Mouse (Mus musculus) hematopoietic stem cell, adult 5-6 weeks (primary cell): ENCODE measurements around the gene Dock8. TPM values are rescaled to one million over a fixed set of nuclear protein-coding genes. Genes with fewer than 3 reads are reported as not detected.

Source experiments
- ATAC-seq, 2 experiments: fragments of 125-278 bp in 1 of 2; replicated peaks in 1 of 2; 2 replicates each; pipeline ENCODE4 v1.8.0; 2016 to 2017; ENCODE audit warnings: inconsistent platforms in 2 of 2, mild to moderate bottlenecking in 2 of 2, moderate number of reproducible peaks in 2 of 2, low read depth in 1 of 2, moderate TSS enrichment in 1 of 2; ENCODE audit not compliant: low FRiP score in 2 of 2, poor library complexity in 2 of 2, severe bottlenecking in 2 of 2, insufficient read depth in 1 of 2, low TSS enrichment in 1 of 2
- total RNA-seq: library from RNA; stranded (forward); fragments of 172-1452, 232-1000 nt; gene quantifications from 2 replicates; pipeline ENCODE4 v1.2.3, GENCODE M21; 2017

Gene Dock8
- total RNA-seq, 1 experiment from 2014 or later = 50.4 TPM

- ATAC-seq = no peak
These were observed 5.8 kb upstream of the Dock8 start for GRCm38 (mm10) chr19:24993526-24993925.

GRCm38 (mm10) chr19:24994900-24995299 is 4.4 kb upstream of the Dock8 start:
- 0 out of 4 replicates have a peak, but pooled peaks of 1 of the 2 experiments have one; percentile 16 for ATAC-seq

- ATAC-seq = peak; percentile 47 to 52; a peak in 3 of 4 replicates
These were observed 2.3 kb upstream of the Dock8 start for GRCm38 (mm10) chr19:24996815-24997704.

GRCm38 (mm10) chr19:24998561-24998960 is 773 bp upstream of the Dock8 start:
- ATAC-seq = peak; percentile 46 to 54; a peak in 3 of 4 replicates

DNA sequence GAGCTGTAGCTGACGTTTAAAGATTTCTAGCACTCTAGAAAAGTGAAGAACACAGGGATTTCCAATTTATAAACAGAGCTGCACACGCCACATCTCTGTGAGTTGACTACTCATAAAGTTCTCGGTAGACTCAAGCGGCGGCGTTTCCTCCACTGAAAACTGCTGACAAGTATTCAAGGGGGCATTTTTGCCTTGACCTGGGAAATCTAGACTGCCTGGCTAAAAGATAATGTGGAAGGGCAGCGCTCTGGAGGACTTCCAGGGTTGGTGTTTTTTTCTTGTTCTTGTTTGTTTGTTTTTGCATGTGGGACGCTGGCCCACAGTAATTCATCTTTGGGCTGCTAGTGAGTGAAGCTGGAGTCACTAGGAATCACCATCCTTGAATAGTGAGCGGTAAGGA is 819 bp downstream of the Dock8 start:
- ATAC-seq = no peak

DNA sequence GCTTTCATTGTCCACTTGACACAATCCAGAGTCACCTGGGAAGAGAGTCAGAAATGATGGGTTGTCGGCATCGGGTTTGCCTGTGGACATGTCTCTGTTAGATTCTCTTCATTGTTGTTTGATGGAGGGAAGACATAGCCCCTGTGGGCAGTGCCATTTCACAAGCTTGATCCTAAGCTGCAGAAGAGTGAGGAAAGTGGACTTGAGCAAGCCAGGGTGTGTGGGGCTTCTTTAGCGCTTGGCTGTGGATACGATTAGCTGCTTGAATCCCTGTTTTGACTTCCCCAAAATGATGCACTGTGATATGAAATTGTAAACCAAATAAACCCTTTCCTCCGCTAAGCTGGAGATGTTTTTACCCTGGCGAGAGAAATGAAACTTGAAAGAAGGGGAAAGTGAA is 2.7 kb downstream of the Dock8 start:
- no peak for ATAC-seq

DNA sequence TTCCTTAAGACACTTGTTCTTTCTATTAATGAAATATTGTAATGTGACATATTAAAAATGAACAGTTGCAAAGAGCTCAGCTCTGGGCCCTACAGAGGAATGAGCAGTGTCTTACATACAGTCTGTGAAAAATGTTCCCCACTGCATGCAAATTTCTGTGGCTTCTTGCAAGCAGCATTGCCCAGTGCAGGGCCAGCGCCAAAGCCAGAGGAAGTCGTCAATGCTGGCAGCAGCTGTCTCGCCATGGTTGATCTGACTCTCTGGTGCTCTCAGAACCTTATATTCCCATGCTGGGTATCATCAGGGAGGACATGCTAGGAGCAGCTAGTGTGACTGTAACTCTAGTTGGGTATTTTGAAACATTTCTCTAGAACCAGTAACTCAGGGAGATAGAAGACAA is 3.5 kb downstream of the Dock8 start:
- ATAC-seq = peak in 1 of 2 experiments; percentile 26; a peak in 1 of 4 replicates

DNA sequence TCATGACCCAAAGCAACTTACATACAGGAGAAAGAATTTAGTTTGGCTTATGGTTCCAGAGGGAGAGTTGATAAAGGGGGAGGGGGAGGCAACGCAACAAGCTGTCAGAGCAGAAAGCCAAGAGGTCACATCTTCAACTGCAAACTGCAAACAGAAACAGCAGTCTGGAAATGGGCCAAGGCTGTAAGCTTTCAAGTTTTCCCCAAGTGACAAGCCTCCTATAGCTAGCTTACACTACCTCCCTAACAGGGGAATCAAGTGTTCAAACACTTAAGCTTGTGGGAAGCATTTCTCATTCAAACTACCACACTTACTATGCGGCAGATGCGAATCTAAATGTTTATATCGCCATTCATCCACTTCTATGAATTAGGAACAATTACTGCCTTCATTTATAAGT is 4.5 kb downstream of the Dock8 start:
- no peak for ATAC-seq

DNA sequence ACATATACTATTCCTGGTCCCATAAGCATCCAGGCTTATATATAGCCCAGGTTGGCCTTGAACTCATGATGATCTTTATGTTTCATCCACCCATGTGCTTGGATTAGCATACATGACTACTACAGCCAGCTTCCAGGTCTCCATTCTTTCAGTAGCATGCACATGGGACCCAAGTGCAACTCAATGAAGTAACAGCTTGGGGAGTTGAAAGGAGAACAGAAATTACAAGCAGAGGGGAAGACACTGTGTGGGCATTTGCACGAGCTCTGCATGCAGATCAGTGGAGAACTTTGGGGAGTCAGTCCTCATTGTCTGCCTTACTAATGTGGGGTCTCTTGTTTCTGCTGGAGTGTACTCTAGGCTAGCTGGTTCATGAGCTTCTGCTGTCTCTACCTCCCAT is 7.4 kb downstream of the Dock8 start:
- no peak for ATAC-seq

DNA sequence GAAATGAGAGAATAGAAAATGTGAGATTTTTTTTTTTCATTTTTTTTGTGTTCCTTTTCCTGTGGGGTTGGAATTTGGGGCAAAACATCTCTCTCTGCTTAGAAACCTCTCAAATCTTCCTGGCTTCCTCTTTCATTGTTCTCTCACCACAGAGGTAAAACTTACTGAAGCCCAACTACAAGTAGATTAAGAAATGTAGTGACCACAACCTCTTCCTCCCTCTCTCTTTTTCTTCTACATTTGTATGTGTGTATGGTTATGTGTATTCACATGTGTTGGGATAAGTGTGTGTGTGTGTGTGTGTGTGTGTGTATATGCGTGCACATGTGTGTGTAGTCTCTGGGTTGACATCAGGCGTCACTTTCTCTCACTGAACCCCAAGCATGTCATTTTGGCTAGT is 9.2 kb downstream of the Dock8 start:
- peak in 1 of 2 experiments; percentile 51; a peak in 1 of 4 replicates for ATAC-seq

- no peak for ATAC-seq
These were observed 23.4 kb downstream of the Dock8 start for GRCm38 (mm10) chr19:25022766-25023165.

DNA sequence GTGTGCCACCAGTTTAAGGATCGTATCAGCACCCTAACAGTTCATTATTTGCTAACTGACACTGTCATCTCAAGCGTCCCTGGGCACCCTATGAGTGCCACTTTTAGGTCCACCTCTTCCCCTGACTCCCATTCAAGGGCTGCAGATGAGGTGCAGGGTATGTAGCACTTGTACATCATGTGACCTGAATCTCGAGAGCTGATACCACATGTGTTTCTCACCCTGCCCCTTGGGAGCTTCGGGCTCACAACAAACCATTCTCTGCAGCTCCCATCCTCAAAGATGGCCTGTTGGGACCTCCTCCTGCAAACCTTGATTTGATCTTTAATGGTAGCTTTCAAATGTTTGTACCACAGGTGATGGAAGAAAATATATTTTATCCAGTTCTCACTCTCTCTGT is 32.4 kb downstream of the Dock8 start:
- ATAC-seq = no peak

DNA sequence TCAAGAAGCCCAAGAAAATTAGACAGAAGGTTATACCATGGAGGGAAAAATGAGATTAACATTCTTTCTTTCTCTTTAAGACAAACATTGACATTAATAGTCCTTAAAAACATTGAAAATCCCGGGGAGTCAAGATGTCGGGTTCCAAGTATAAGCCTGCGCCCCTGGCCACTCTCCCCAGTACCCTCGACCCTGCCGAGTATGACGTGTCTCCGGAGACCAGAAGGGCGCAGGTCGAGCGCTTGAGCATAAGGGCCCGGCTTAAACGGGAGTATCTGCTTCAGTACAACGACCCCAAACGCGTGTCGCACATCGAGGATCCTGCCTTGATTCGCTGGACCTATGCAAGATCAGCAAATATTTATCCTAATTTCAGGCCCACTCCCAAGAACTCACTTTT is 33.7 kb downstream of the Dock8 start:
- peak; percentile 39 to 46; a peak in 2 of 4 replicates for ATAC-seq

DNA sequence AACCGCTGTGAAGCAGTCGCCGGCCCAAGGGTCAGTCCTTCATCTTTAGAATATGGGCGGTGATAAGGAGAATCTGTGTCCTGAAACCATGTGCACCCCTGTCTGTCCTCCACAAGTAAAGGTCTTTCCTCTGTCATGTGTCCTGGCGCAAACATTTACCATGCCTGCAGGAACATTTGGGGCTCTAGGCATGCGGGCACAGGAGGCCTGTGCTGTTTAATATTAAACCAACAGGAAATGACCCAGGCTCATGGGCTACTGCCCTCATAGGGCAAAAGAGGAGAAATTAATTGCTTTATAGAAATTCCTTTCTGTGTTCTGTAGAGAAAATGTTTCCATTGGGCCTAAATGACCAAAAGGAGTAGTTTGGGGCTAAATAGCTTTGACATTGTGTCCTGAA is 36.5 kb downstream of the Dock8 start:
- no peak for ATAC-seq

DNA sequence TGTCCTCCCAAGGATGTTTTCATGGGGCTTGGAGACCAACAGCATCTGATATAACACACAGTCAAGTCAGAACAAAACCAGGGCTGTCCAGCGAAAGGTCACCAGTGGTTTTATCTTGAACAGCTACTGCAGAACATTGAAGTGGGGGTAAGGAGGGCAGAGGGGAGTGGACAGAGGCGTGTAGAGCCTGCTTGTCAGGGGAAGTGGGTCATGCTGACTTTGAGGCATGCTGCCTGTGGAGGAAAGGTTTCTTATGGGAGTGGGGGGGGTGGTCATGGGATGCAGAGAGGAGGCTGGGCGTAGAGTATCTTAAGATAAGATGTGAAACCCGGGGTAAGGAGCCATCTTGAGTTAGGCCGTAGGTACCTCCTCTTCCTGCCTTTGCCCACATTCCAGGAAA is 37.5 kb downstream of the Dock8 start:
- ATAC-seq = no peak

DNA sequence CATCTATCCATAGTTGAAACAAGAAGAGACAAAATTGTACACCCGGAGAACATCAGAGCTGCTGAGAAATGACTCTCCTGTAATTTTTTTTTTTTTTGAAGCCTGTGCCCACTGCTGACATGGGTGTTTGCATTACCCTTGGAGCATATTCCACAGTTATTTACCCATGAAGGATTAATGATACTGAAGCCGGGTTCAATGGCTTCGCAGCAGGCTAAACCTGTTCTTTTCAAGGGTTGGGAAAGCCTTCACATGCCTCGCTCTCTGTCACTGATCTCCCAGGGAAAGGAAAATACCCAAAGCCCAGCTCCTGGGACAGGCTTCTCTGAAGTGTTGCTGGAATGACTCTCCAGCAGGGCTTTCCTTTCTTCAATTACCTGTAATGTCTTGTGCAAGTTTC is 37.9 kb downstream of the Dock8 start:
- ATAC-seq = no peak

GRCm38 (mm10) chr19:25038293-25038692 is 39.0 kb downstream of the Dock8 start:
- no peak for ATAC-seq

DNA sequence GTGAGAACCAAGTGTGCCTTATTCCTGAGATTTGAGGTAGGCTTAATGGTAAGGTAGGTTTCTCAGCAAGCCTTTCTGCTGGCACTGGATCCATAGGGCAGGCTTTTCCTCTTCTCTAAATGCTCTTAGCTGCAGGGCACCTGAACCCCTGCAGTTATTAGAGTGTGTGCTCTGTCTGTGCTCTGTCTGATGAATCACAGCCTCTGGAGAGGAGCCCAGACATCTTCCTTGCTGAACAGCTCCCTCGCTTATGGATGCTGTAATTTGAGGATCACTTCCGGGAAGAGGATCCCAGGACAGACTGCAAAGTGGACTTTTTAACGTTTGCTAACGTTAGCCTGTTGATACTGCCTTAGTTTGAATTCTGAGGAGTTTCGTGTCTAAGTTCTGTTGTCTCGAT is 41.9 kb downstream of the Dock8 start:
- ATAC-seq = no peak

DNA sequence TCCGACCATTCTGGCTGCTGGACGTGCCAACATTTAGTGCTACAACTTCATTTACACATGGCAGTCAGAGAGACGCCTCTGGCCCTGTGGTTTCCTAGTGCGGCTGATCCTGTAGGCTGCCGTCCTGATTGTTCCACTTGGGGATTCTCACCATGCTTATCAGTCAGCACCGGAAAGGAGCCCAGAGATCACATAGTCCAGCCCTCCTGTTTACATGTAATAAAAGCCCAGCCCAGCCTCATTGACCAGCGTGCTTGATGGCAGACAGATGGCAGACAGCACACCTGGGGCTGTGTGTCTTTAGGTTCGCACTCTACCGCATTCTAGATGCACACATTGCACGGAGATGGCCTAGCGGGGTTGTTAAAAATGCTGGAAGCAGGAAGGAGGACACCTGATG is 43.6 kb downstream of the Dock8 start:
- no peak for ATAC-seq
